In genomic region chr15:79110031-79110430, GRCm38 (mm10) we compare ENCODE assay signal across 8 mouse cellular contexts. TPM values are rescaled to one million over a fixed set of nuclear protein-coding genes. Genes with fewer than 3 reads are reported as not detected.
A peak's percentile ranks its signal among the peaks of the same experiment; 100 is the strongest.
DNase-seq lines count a peak whose midpoint lies in the region; ATAC-seq and TF ChIP-seq lines count a peak whose summit lies in the region.

No protein-coding gene starts in this region.

- H3K9me3 ChIP-seq in heart, embryonic 13.5 days: no peaks in the 10 kb centered on the region
- no peaks in the 10 kb centered on the region for H3K9me3 ChIP-seq in hindbrain, embryonic 13.5 days
- no peaks in the 10 kb centered on the region for H3K9me3 ChIP-seq in midbrain, embryonic 12.5 days

- H3K4me2 ChIP-seq in heart, embryonic 13.5 days: peak overlapping the region; percentile 92
- peak overlapping the region; percentile 96 for H3K4me2 ChIP-seq in hindbrain, embryonic 13.5 days
- H3K4me2 ChIP-seq in midbrain, embryonic 12.5 days (replicated peaks): peak overlapping the region; percentile 97

- peak overlapping the region; percentile 97 for H3K4me3 ChIP-seq in heart, embryonic 13.5 days
- H3K4me3 ChIP-seq in bone marrow, adult 2 months (replicated peaks; ENCODE audit: control insufficient read depth, low read depth, low read length): peak overlapping the region; percentile 32
- peak overlapping the region; percentile 86 for H3K4me3 ChIP-seq in hindbrain, embryonic 13.5 days
- H3K4me3 ChIP-seq in midbrain, embryonic 12.5 days: peak overlapping the region; percentile 73

- TF ChIP-seq CTCF in bone marrow, adult 2 months (IDR thresholded peaks at IDR 0.05; ENCODE audit: control insufficient read depth, insufficient read depth, low read length): no peak

- WGBS in heart, embryonic 13.5 days: 10% methylated on average over 9 of the region's 9 CpGs
- 16% methylated on average over 9 of the region's 9 CpGs for WGBS in bone marrow, adult 2 months
- 18% methylated on average over 9 of the region's 9 CpGs for whole genome bisulfite sequencing in hindbrain, embryonic 13.5 days
- WGBS in midbrain, embryonic 12.5 days: 18% methylated on average over 9 of the region's 9 CpGs

- TF ChIP-seq POLR2A in bone marrow, adult 2 months (IDR thresholded peaks at IDR 0.05; ENCODE audit: borderline replicate concordance, control insufficient read depth, low read depth, low read length): no peak

- no peak for ATAC-seq in heart, embryonic 13.5 days (ENCODE audit: extremely low read depth, insufficient number of reproducible peaks, low FRiP score, low TSS enrichment)
- ATAC-seq in hindbrain, embryonic 13.5 days (ENCODE audit: low FRiP score): no peak
- no peak for ATAC-seq in midbrain, embryonic 12.5 days (ENCODE audit: low FRiP score, low read depth)

- no peaks in the 10 kb centered on the region for H3K27me3 ChIP-seq in heart, embryonic 13.5 days (replicated peaks)
- 0 out of 2 replicates have a peak, but pooled peaks cover 5% of the 10 kb centered on the region for H3K27me3 ChIP-seq in hindbrain, embryonic 13.5 days
- H3K27me3 ChIP-seq in midbrain, embryonic 12.5 days: peaks cover 19% of the 10 kb centered on the region

- peaks cover 37% of the 10 kb centered on the region for H3K36me3 ChIP-seq in heart, embryonic 13.5 days
- peaks cover 23% of the 10 kb centered on the region for H3K36me3 ChIP-seq in hindbrain, embryonic 13.5 days
- H3K36me3 ChIP-seq in midbrain, embryonic 12.5 days: peaks cover 9% of the 10 kb centered on the region; the same call in 1 of the 2 replicates

- peak overlapping the region; percentile 99 for H3K9ac ChIP-seq in heart, embryonic 13.5 days
- H3K9ac ChIP-seq in hindbrain, embryonic 13.5 days: peak overlapping the region; percentile 96
- H3K9ac ChIP-seq in midbrain, embryonic 12.5 days (replicated peaks): peak overlapping the region; percentile 93; the same call in 1 of the 2 replicates

- intact Hi-C loops in heart, postnatal 14 days (cut with DNase I): no loop called here

- H3K4me1 ChIP-seq in heart, embryonic 13.5 days: peaks cover 50% of the 10 kb centered on the region
- H3K4me1 ChIP-seq in bone marrow, adult 2 months (ENCODE audit: control insufficient read depth, insufficient read depth, low read length): no peaks in the 10 kb centered on the region
- peaks cover 34% of the 10 kb centered on the region for H3K4me1 ChIP-seq in hindbrain, embryonic 13.5 days (replicated peaks)
- H3K4me1 ChIP-seq in midbrain, embryonic 12.5 days: peaks cover 23% of the 10 kb centered on the region

- no peak for DNase-seq in heart, postnatal 14 days
- no peak for DNase-seq in spleen, adult 18-20 months
- DNase-seq in frontal cortex, postnatal 10 days (ENCODE audit: low spot score in 2 of 2): no peak
- DNase-seq in cerebellum, postnatal 14 days: no peak

- H3K27ac ChIP-seq in heart, embryonic 13.5 days (replicated peaks): peak overlapping the region; percentile 97
- H3K27ac ChIP-seq in bone marrow, adult 2 months (ENCODE audit: control insufficient read depth, insufficient read depth, low read depth, low read length, poor library complexity): no peak overlapping the region
- H3K27ac ChIP-seq in hindbrain, embryonic 13.5 days: no peak overlapping the region
- H3K27ac ChIP-seq in midbrain, embryonic 12.5 days (replicated peaks): no peak overlapping the region

RNA-seq across cellular contexts. Expression of gene Micall1, which starts 1.3 kb away (rescaled TPM):
- polyA plus RNA-seq in heart, embryonic 13.5 days (2015; fragmentation: Nextera tagmentation; extraction: Ambion mirVana): 15.4 and 15.6 TPM in 2 replicates
- 10 to 100 TPM; 61.2 to 64.9 TPM for total RNA-seq in heart, postnatal 14 days (2021)
- 4.8 and 20.7 TPM in 2 replicates for polyA plus RNA-seq in bone marrow, adult 2 months (2011; ENCODE audit: insufficient read depth, insufficient read length, low replicate concordance, missing spikeins)
- polyA plus RNA-seq in hindbrain, embryonic 13.5 days (2015; fragmentation: Nextera tagmentation; extraction: Ambion mirVana): 8.7 and 10.3 TPM in 2 replicates
- polyA plus RNA-seq in midbrain, embryonic 12.5 days (2016; fragmentation: Nextera tagmentation; extraction: Ambion mirVana): 11.4 and 11.5 TPM in 2 replicates

RNA-seq across cellular contexts. Expression of gene Polr2f, which starts 30.8 kb away (rescaled TPM):
- 231 and 244 TPM in 2 replicates for polyA plus RNA-seq in heart, embryonic 13.5 days (2015; fragmentation: Nextera tagmentation; extraction: Ambion mirVana)
- 100 to 1,000 TPM; 111 to 116 TPM for total RNA-seq in heart, postnatal 14 days (2021)
- polyA plus RNA-seq in bone marrow, adult 2 months (2011; ENCODE audit: insufficient read depth, insufficient read length, low replicate concordance, missing spikeins): 72.8 and 74.0 TPM in 2 replicates
- polyA plus RNA-seq in hindbrain, embryonic 13.5 days (2015; fragmentation: Nextera tagmentation; extraction: Ambion mirVana): 263 and 295 TPM in 2 replicates
- 314 and 327 TPM in 2 replicates for polyA plus RNA-seq in midbrain, embryonic 12.5 days (2016; fragmentation: Nextera tagmentation; extraction: Ambion mirVana)

RNA-seq across cellular contexts. Expression of gene 1700088E04Rik, which starts 31.0 kb away (rescaled TPM):
- polyA plus RNA-seq in heart, embryonic 13.5 days (2015; fragmentation: Nextera tagmentation; extraction: Ambion mirVana): 6.0 TPM in 2 replicates
- 1 to 10 TPM; 1.3 to 2.7 TPM for total RNA-seq in heart, postnatal 14 days (2021)
- not detected in 2 replicates for polyA plus RNA-seq in bone marrow, adult 2 months (2011; ENCODE audit: insufficient read depth, insufficient read length, low replicate concordance, missing spikeins)
- 15.3 and 22.1 TPM in 2 replicates for polyA plus RNA-seq in hindbrain, embryonic 13.5 days (2015; fragmentation: Nextera tagmentation; extraction: Ambion mirVana)
- polyA plus RNA-seq in midbrain, embryonic 12.5 days (2016; fragmentation: Nextera tagmentation; extraction: Ambion mirVana): 9.7 and 11.9 TPM in 2 replicates

RNA-seq across cellular contexts. Expression of gene Eif3l, which starts 35.1 kb away (rescaled TPM):
- polyA plus RNA-seq in heart, embryonic 13.5 days (2015; fragmentation: Nextera tagmentation; extraction: Ambion mirVana): 154 and 160 TPM in 2 replicates
- total RNA-seq in heart, postnatal 14 days (2021): 10 to 100 TPM; 73.8 to 81.1 TPM
- 60.7 and 112 TPM in 2 replicates for polyA plus RNA-seq in bone marrow, adult 2 months (2011; ENCODE audit: insufficient read depth, insufficient read length, low replicate concordance, missing spikeins)
- polyA plus RNA-seq in hindbrain, embryonic 13.5 days (2015; fragmentation: Nextera tagmentation; extraction: Ambion mirVana): 179 and 185 TPM in 2 replicates
- polyA plus RNA-seq in midbrain, embryonic 12.5 days (2016; fragmentation: Nextera tagmentation; extraction: Ambion mirVana): 198 and 202 TPM in 2 replicates

RNA-seq across cellular contexts. Expression of gene Ankrd54, which starts 47.3 kb away (rescaled TPM):
- polyA plus RNA-seq in heart, embryonic 13.5 days (2015; fragmentation: Nextera tagmentation; extraction: Ambion mirVana): 23.9 and 25.4 TPM in 2 replicates
- 1 to 10 TPM; 8.7 to 9.4 TPM for total RNA-seq in heart, postnatal 14 days (2021)
- 27.1 and 43.4 TPM in 2 replicates for polyA plus RNA-seq in bone marrow, adult 2 months (2011; ENCODE audit: insufficient read depth, insufficient read length, low replicate concordance, missing spikeins)
- 50.4 and 51.5 TPM in 2 replicates for polyA plus RNA-seq in hindbrain, embryonic 13.5 days (2015; fragmentation: Nextera tagmentation; extraction: Ambion mirVana)
- polyA plus RNA-seq in midbrain, embryonic 12.5 days (2016; fragmentation: Nextera tagmentation; extraction: Ambion mirVana): 64.0 and 67.5 TPM in 2 replicates

Comparison
In these comparisons a context has a peak if more than half of its experiments do, and no peak if none do; other contexts are left out.
1. H3K4me3 ChIP-seq: peak in every context shown above with its lines; median percentile 97 in heart, embryonic 13.5 days; 86 in hindbrain, embryonic 13.5 days; 73 in midbrain, embryonic 12.5 days; 32 in bone marrow, adult 2 months.